Mouse (Mus musculus) bone marrow, adult 2 months (tissue): ENCODE results near the gene Mttp.

ENCODE experiments used
- CTCF ChIP-seq: fragments of 200-500 bp; IDR thresholded peaks from 2 replicates; pipeline ENCODE4 v1.5.1; 2011; ENCODE audit warnings: low read length, control low read depth; ENCODE audit not compliant: control insufficient read depth, insufficient read depth
- POLR2A ChIP-seq: fragments of 200-500 bp; IDR thresholded peaks from 2 replicates; pipeline ENCODE4 v1.6.1; 2011; ENCODE audit warnings: low read depth, mild to moderate bottlenecking, control low read depth, low read length, borderline replicate concordance; ENCODE audit not compliant: control insufficient read depth

DNA sequence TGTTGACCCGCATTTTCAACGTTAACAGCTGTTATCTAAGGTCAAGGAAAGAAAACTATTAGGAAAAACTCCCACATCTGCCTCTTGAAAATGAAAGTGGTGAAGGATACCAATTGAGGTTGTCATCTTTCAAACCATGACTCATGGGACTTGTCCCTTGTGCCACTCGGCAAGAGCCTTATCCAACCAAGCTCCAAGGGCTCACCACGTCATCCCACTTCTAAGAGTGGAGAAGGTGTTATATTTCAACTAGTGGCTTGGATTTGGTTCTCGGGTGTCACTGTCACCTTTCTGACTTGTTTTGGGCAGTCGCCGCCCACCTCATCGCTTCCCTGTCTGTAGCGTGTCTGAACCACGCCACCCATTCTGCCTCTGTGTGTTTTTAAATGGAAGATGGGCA, 20.9 kb downstream of the Mttp start:
- no peak for TF ChIP-seq CTCF
- TF ChIP-seq POLR2A: no peak
